Mouse (Mus musculus) thymus, postnatal 4 days (tissue): Measurements from ENCODE around the gene Them7.

Experiments used
- DNase-seq: peaks from one replicate; pipeline ENCODE4 v3.0.0; 2021

The Them7 gene

DNA sequence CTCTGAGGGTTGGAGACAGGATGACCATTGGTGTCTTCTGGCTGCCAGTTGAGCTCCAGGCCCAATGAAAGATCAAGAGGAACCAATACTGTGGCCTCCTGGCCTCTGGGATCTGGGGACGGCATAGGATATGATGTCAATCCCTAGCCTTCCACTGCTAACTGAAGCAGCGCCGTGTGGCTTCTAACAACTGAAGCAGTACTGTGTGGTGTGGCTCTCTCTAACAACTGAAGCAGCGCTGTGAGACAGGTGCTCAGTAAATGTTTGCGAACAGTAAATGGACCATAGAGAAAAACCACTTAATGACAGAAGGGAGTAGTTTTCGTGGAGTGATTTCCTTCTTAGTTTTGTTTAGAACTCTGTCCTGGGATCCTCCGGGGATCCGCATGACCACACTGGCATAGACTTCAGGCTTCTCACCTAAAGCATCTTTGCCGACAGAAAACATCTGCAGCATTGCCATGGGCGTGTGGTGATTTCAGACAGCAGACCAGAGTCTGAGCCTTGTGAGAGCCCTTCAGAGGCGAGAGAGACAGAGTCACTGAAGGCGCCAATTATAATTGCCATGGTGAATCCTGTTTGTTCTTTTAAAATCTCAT, 194.6 kb downstream of the Them7 start:
- no peak for DNase-seq

- DNase-seq, result no peak
Observed at GRCm38 (mm10) chr2:105427447-105427846, 203.3 kb downstream of the Them7 start.

- peak; percentile 72 for DNase-seq
Observed at GRCm38 (mm10) chr2:105428029-105428428, 203.9 kb downstream of the Them7 start.

- no peak for DNase-seq
Observed at GRCm38 (mm10) chr2:105428467-105428866, 204.3 kb downstream of the Them7 start.
